Mouse (Mus musculus): ENCODE results near the gene Stk4.
"Not testable (repeated sequence)": the region's sequence is repeated elsewhere in the genome, so short reads cannot be mapped to it uniquely, and the experiment has no call there.

Gene Stk4

GRCm38 (mm10) chr2:164070142-164070764 lies at the start of gene Stk4:
Gene Stk4 (plus strand): TSS chr2:164070322.
- in situ Hi-C loops (cut with MboI, MseI): no loop called here

GRCm38 (mm10) chr2:164022104-164022503 lies 48.0 kb upstream of the Stk4 start:
- in situ Hi-C loops (cut with MboI, MseI): no loop called here

DNA sequence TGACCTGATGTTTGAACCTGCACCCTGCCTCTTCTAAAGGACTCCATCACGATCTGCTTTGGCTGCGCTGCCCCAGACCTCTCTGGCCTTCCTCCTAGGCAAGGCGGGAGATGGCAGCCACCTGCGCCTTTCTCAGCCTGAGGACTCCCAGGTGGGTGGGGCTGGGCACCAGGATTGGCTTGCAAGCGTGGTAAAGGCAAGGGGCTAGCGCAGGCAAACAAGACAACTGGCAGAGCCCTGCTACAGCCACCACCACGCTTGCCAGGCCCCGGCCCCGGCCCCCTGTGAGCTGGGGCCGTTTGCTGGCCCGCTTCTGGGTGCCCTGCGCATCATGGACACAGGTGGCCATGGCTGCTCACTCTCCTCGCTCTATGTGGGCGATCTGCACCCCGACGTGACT lies 45.0 kb upstream of the Stk4 start, which contains the start of gene Pabpc1l:
TSS of gene Pabpc1l (plus strand) at position 301 of the 400 bp plus-strand sequence.
- in situ Hi-C loops (cut with MboI, MseI): no loop called here

DNA sequence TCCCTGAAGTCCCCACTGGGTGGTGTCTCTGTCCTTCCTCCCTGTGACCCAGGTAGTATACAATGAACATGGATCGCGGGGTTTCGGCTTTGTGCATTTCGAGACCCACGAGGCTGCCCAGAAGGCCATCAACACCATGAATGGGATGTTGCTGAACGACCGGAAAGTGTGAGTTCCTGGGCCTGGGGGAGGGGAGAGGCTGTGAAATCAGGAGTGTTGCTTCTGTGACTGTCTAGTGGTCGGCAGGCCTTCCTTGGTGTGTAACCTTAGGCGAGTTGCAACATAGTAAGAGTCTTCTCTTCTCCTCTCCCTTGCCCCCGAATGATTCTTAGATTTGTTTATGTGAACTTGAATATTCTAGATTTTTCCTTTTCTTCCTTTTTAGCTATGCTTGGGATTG lies 39.0 kb upstream of the Stk4 start:
- in situ Hi-C loops (cut with MboI, MseI): no loop called here

GRCm38 (mm10) chr2:164032973-164033372 lies 37.1 kb upstream of the Stk4 start:
- in situ Hi-C loops (cut with MboI, MseI): no loop called here

DNA sequence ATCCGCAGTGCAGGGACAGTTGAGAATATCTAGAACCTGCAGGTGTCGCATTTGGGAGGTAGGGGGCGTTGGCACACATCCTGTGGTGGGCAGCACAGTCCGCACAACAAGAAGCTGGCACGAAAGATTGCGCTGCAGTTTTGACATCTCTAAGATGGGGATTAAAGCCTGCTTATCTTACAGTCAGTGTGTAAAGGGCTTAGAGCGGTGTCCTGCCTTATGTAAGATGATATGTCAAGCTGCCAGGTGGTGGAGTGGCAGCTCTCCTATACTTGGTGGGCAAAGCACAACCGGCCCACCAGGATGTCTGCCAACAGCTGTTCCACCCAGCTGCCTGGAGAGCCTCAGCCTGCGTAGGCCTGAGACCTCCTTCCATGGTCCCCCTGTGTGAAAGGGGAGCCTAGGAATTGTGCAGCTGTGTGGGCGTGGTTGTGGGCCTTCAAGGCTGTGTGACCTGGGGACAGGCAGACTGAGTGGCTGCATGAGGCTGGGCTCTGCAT lies 33.6 kb upstream of the Stk4 start:
- in situ Hi-C loops (cut with MboI, MseI): no loop called here

- in situ Hi-C loops (cut with MboI, MseI): no loop called here
These were observed 31.6 kb upstream of the Stk4 start for GRCm38 (mm10) chr2:164038407-164039028.

GRCm38 (mm10) chr2:164040949-164041348 lies 29.2 kb upstream of the Stk4 start:
- in situ Hi-C loops (cut with MboI, MseI): no loop called here

GRCm38 (mm10) chr2:164041523-164041922 lies 28.6 kb upstream of the Stk4 start:
- in situ Hi-C loops (cut with MboI, MseI): no loop called here

GRCm38 (mm10) chr2:164047197-164047690 lies 22.9 kb upstream of the Stk4 start:
- in situ Hi-C loops (cut with MboI, MseI): no loop called here

- in situ Hi-C loops (cut with MboI, MseI): loop anchor here in 1 of 2 experiments (5.0 kb wide), 1 partner anchor 56 kb away; no protein-coding TSS in a partner anchor
These were observed 16.4 kb upstream of the Stk4 start for GRCm38 (mm10) chr2:164053767-164054166.

DNA sequence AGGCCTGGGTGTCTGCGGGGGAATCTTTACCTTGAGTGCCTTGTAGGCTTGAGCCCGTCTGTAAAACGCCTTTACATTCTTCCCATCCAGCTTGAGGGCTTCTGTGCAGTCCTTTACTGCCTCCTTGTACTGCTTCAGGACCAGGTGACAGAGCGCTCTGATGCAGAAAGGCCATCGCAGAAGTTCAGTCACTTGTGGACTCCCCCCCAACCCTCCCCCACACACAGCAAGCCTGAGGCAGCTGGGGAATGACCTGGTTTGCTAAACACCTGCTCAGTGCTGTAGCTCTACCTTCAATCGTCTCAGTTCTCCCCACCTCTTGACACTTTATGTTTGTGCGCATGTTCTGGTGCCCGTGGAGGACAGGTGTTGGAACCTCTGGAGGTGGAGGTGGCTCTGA lies 15.5 kb upstream of the Stk4 start:
- in situ Hi-C loops (cut with MboI, MseI): loop anchor here in 1 of 2 experiments (5.0 kb wide), 1 partner anchor 57 kb away; no protein-coding TSS in a partner anchor

DNA sequence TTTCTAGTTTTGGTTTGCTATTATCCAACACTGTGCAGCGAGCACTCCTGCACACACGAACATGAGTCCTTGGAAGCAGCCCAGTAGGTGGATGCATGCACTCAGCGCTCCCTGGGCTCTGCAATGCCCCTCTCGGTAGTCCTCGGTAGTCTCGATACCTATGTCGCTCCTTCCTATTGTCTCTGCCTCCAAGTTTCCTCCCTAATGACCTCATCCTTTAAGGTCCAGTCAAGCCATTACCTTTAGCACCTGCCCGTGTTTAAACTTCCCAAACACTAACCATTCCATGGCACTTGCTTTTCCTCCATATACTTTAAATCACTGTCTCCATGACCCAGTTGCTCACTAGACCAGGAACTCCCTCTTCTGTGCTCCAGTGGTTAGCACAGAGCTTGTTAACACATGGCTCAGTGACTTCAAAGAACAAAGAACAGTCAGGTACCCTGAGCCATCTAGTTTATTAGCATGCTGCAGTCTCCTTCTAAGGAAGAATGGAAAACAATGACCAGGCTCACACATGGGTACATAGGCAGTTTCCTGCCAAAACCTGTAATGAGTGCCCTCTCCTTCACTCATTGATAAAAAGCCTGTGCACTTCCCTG lies 10.4 kb upstream of the Stk4 start:
- in situ Hi-C loops (cut with MboI, MseI): no loop called here

DNA sequence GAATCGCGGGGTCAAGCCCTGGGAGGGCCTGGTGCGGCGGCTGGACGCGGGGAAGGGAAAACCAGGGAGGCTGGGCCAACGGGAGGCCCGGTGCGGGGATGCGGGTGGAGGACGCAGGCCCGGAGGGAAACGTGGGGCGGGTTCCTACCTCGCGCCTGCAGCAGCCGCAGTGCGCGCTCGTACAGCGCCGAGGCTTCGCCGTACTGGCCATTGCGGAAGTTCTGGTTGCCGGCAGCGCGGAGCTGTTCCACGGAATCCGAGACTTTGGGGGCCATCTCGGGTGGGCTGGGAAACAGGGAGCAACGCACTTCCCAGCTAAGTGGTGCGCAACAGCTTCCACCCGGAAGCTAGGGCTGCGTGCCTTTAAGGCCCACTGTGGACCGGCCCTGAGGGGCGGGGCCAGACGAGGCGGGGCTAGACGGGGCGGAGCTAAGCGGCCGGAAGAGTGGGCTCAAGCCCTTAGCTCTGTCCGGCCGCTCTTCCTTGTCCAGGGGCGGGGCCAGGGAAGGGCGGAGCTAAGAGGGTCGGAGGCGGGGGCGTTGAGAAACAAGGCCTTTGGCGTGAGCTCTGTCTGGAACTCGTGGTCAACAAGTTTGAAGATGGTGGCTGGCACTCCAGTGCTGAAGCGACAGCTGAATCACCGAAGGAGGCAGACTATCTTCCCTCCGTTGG lies 779 bp downstream of the Stk4 start, which contains the start of gene Tomm34:
TSS of gene Tomm34 (minus strand) at position 405 of the 672 bp plus-strand sequence.
- in situ Hi-C loops (cut with MboI, MseI): no loop called here

DNA sequence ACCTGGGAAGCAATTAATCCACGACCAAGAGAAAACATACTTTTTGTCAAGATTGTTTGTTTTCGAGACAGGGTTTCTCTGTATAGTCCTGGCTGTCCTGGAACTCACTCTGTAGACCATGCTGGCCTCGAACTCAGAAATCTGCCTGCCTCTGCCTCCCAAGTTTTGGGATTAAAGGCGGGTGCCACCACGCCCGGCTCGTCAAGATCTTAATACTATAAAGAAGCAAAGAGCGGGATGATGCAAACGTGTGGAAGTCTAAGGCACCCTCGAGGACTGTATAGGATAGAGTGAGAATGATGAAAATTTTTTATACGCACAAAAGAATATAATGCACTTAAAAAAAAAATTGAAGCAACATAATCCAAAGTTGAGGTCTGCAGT lies 1.3 kb downstream of the Stk4 start:
- in situ Hi-C loops (cut with MboI, MseI): not testable (repeated sequence)

DNA sequence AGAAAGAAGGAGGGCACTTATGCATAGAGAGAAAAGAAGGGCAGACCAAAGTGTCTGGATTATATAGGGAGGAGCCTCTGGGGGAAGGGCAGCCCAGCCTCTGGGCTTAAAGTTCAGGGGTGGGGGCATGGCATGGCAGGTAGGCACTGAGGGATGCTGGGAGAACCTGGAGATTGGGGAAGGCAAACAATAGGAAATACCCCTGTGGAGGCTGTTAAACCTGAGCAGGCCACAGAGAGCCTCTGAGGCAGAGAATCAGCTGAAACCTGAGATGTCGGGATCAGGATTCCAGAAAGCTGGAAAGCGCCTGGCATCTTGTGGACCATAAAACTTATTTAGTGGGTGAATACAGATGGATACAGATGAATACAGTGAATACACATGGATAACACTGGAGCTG lies 2.0 kb downstream of the Stk4 start:
- in situ Hi-C loops (cut with MboI, MseI): no loop called here

- in situ Hi-C loops (cut with MboI, MseI): no loop called here
These were observed 3.0 kb downstream of the Stk4 start for GRCm38 (mm10) chr2:164073120-164073519.

DNA sequence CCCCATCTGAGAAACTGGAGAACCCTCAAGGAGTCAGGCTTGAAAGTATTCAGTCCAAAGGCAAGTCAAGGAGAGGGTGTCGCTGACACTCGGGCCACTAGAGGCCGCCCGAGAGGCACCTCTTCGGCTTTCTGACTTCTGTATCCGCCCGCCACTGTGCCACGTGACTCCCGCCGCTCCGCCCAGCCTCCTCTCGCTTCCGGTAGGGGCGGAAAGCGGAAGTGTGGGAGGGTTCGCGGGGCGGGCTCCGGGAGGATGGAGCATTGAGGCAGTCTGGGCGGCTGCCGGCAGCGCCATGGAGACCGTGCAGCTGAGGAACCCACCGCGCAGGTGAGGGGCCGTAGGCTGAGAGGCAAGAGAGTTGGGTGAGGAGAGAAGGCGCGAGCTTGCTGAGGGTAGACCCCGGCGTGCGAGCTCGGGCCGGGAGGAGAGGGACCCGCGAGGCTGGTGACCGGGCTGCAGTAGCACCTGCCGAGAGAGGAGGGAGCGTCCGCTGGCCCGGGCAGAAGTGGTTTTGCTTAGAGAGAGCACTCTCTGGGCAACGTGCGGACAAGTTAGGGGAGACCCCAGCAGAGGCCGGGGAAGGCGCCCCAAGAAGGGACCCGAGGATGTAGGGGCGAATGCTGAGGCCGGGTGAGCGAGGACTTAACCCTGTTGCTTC lies 3.9 kb downstream of the Stk4 start:
- in situ Hi-C loops (cut with MboI, MseI): no loop called here

DNA sequence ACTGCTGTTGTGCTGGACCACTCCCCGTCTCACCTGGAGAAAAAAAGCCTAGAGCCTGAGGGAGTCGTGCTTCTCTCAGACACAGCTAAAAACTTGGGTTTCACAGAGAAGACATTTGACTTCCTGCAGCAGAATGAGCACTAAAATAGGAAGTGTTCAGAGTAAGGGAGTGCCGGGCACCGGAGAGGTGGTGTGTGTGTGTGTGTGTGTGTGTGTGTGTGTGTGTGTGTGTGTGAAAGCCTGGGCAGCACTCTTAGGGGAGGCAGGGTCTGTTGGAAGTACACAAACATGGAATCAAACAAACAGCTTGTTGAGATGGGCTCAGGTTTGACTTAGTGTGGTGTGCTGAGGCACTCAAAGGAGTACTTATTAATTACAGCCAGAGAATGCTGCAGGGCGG lies 5.0 kb downstream of the Stk4 start:
- in situ Hi-C loops (cut with MboI, MseI): loop anchor here (25.0 kb wide), 3 partner anchors 687 to 1962 kb away; partner anchors contain the start of genes Ncoa3 (in 1 of the 2) and Ube2c (in 1 of the 2)

DNA sequence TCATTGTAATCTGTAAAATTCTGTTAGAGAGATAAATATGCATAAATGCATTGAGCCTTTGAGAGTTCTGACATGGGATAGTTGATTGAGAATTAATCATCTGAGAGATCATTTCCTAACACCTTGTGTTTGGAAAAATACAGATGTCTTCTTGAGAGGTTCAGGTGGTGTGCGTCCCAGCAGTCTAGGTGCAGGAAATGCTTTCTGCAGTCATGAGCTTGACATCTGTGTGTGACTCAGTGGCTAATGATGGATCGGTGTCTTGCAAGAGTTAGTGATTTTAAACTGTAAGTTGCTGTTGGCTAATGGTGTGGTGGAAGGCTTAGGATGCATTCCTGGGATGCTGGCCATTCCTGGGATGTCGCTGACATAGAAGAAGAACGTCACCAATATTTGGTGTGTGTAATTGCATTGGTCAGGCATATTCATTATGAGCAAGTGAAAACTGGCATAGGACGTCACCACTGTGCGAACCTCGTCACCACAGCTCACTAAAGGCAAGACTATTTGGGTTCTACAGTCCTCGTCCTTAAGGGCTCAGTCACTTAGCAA lies 6.8 kb downstream of the Stk4 start:
- in situ Hi-C loops (cut with MboI, MseI): loop anchor here (25.0 kb wide), 3 partner anchors 685 to 1960 kb away; partner anchors contain the start of genes Ncoa3 (in 1 of the 2) and Ube2c (in 1 of the 2)

- in situ Hi-C loops (cut with MboI, MseI): loop anchor here (25.0 kb wide), 3 partner anchors 684 to 1959 kb away; partner anchors contain the start of genes Ncoa3 (in 1 of the 2) and Ube2c (in 1 of the 2)
These were observed 7.8 kb downstream of the Stk4 start for GRCm38 (mm10) chr2:164077875-164078274.

Data from T-helper 17 cell (primary cell).